Mouse (Mus musculus) midbrain, embryonic 13.5 days (tissue): ENCODE data around the gene Chd5. TPM values are rescaled to one million over a fixed set of nuclear protein-coding genes. Genes with fewer than 3 reads are reported as not detected.

Experiments
- ATAC-seq: fragments of 200-750 bp; cut with Nextera tagmentation; 2 replicates; pipeline ENCODE4 v1.8.0; 2017; ENCODE audit warnings: mild to moderate bottlenecking, moderate TSS enrichment, moderate library complexity
- H3K27ac ChIP-seq: fragments of 300-500 bp; sonication (generic); 2 replicates; pipeline ENCODE4 v1.5.1; 2015; ENCODE audit warnings: inconsistent platforms, mild to moderate bottlenecking, moderate library complexity
- H3K27me3 ChIP-seq: fragments of 300-500 bp; sonication (generic); 2 replicates; pipeline ENCODE4 v1.6.1; 2015; ENCODE audit warnings: mild to moderate bottlenecking, inconsistent platforms
- H3K36me3 ChIP-seq: fragments of 300-500 bp; sonication (generic); 2 replicates; pipeline ENCODE4 v1.6.1; 2015; ENCODE audit warnings: mild to moderate bottlenecking, inconsistent platforms
- H3K4me1 ChIP-seq: fragments of 300-500 bp; sonication (generic); replicated peaks from 2 replicates; pipeline ENCODE4 v1.6.1; 2015; ENCODE audit warnings: inconsistent platforms
- H3K4me2 ChIP-seq: fragments of 300-500 bp; sonication (generic); replicated peaks from 2 replicates; pipeline ENCODE4 v1.6.1; 2015; ENCODE audit warnings: moderate library complexity, mild to moderate bottlenecking, inconsistent platforms
- H3K4me3 ChIP-seq: fragments of 300-500 bp; sonication (generic); replicated peaks from 2 replicates; pipeline ENCODE4 v1.5.1; 2015; ENCODE audit warnings: mild to moderate bottlenecking, inconsistent platforms
- H3K9ac ChIP-seq: fragments of 300-500 bp; sonication (generic); replicated peaks from 2 replicates; pipeline ENCODE4 v1.6.1; 2015; ENCODE audit warnings: mild to moderate bottlenecking, inconsistent platforms
- H3K9me3 ChIP-seq: fragments of 300-500 bp; sonication (generic); 2 replicates; pipeline ENCODE4 v1.6.1; 2016; ENCODE audit warnings: mild to moderate bottlenecking, inconsistent platforms
- WGBS: fragments of 180-500 bp; shearing (Covaris S2); methylation state at CpG from one replicate; pipeline ENCODE4 v1.1.7; 2015; 5-methylcytosine and 5-hydroxymethylcytosine counted together
- polyA plus RNA-seq: library from polyadenylated mRNA; unstranded; fragments of >200 nt; fragmentation: Nextera tagmentation; extraction: Ambion mirVana; gene quantifications from 2 replicates; pipeline ENCODE4 v1.2.1, GENCODE M21; 2015

The Chd5 gene
- polyA plus RNA-seq, 1 experiment from 2014 or later: 32.1 TPM

DNA sequence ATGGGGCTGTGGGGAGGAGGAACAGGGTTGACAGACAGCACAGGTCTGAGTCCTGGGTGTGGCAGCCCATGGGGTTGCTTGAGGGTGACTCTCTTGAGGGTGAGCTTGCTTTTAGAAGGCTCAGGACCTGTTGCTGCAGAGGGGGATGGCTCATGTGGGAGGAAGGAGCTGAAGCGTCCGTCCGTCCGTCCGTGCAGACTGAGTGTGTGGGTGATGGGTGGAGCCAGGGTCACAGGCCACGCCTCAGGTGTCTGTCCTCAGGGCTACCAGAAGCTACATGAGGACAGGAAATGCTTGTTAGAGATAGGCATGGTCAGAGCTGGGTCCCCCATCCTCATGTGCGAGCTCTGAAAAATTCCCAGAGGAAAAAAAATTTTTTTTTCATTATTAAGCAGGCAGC, 6.2 kb downstream of the Chd5 start:
- WGBS: 68% methylated on average over 7 of the region's 7 CpGs
- Histone ChIP-seq H3K36me3 (no peaks in the 10 kb centered on the region), H3K4me2 (no peak overlapping the region), H3K27ac (no peak overlapping the region), H3K9ac (no peak overlapping the region), H3K9me3 (no peaks in the 10 kb centered on the region), H3K27me3 (peaks cover 43% of the 10 kb centered on the region), H3K4me1 (peaks cover 46% of the 10 kb centered on the region), H3K4me3 (no peak overlapping the region)
- no peak for ATAC-seq

GRCm38 (mm10) chr4:152345120-152345889, 6.9 kb downstream of the Chd5 start:
- H3K27me3 ChIP-seq: peaks cover 37% of the 10 kb centered on the region
- peak overlapping the region; percentile 44; the same call in 1 of the 2 replicates for H3K9ac ChIP-seq
- H3K4me3 ChIP-seq: no peak overlapping the region

GRCm38 (mm10) chr4:152349837-152350381, 11.5 kb downstream of the Chd5 start:
- Histone ChIP-seq H3K9me3 (no peaks in the 10 kb centered on the region), H3K27ac (peak overlapping the region; percentile 88), H3K4me2 (peak overlapping the region; percentile 53), H3K4me1 (peaks cover 40% of the 10 kb centered on the region), H3K27me3 (peaks cover 51% of the 10 kb centered on the region), H3K36me3 (peaks cover 5% of the 10 kb centered on the region; the same call in 1 of the 2 replicates), H3K9ac (peak overlapping the region; percentile 52), H3K4me3 (peak overlapping the region; percentile 22)
- 10% methylated on average over 16 of the region's 17 CpGs for WGBS
- peak; percentile 62 for ATAC-seq

More at GRCm38 (mm10) chr4:152345120-152345889, 6.9 kb downstream of the Chd5 start:
- Histone ChIP-seq H3K36me3 (no peaks in the 10 kb centered on the region), H3K9me3 (no peaks in the 10 kb centered on the region), H3K4me1 (peaks cover 46% of the 10 kb centered on the region), H3K27ac (no peak overlapping the region), H3K4me2 (no peak overlapping the region)
- WGBS: 60% methylated on average over 7 of the region's 7 CpGs
- ATAC-seq: no peak

GRCm38 (mm10) chr4:152350722-152351421, 12.4 kb downstream of the Chd5 start:
- peaks cover 51% of the 10 kb centered on the region for H3K27me3 ChIP-seq
- peak overlapping the region; percentile 88 for H3K27ac ChIP-seq
- WGBS: 41% methylated on average over 8 of the region's 8 CpGs
- H3K36me3 ChIP-seq: peaks cover 13% of the 10 kb centered on the region
- peak overlapping the region; percentile 39; the same call in 1 of the 2 replicates for H3K9ac ChIP-seq
- no peak overlapping the region for H3K4me3 ChIP-seq
- 0 out of 2 replicates have a peak, but pooled peaks have one; percentile 1 for ATAC-seq
- peak overlapping the region; percentile 53 for H3K4me2 ChIP-seq
- no peaks in the 10 kb centered on the region for H3K9me3 ChIP-seq
- peaks cover 37% of the 10 kb centered on the region for H3K4me1 ChIP-seq

- H3K4me2 ChIP-seq: peak overlapping the region; percentile 14
Observed at GRCm38 (mm10) chr4:152351422-152352305, 13.2 kb downstream of the Chd5 start.

GRCm38 (mm10) chr4:152353886-152354637, 15.6 kb downstream of the Chd5 start:
- peaks cover 25% of the 10 kb centered on the region for H3K36me3 ChIP-seq
- no peak overlapping the region for H3K4me3 ChIP-seq
- H3K9ac ChIP-seq: no peak overlapping the region
- H3K4me2 ChIP-seq: no peak overlapping the region
- peaks cover 37% of the 10 kb centered on the region for H3K27me3 ChIP-seq
- no peak overlapping the region for H3K27ac ChIP-seq
- peaks cover 29% of the 10 kb centered on the region for H3K4me1 ChIP-seq
- 81% methylated on average over 14 of the region's 14 CpGs for WGBS
- H3K9me3 ChIP-seq: no peaks in the 10 kb centered on the region
- ATAC-seq: no peak

More at GRCm38 (mm10) chr4:152351422-152352305, 13.2 kb downstream of the Chd5 start:
- WGBS: 16% methylated on average over 14 of the region's 14 CpGs
- H3K4me3 ChIP-seq: no peak overlapping the region
- peak; percentile 55 for ATAC-seq
- H3K4me1 ChIP-seq: peaks cover 37% of the 10 kb centered on the region
- peaks cover 18% of the 10 kb centered on the region for H3K36me3 ChIP-seq
- H3K9me3 ChIP-seq: no peaks in the 10 kb centered on the region
- peak overlapping the region; percentile 88 for H3K27ac ChIP-seq
- peaks cover 51% of the 10 kb centered on the region for H3K27me3 ChIP-seq
- no peak overlapping the region; the same call in 1 of the 2 replicates for H3K9ac ChIP-seq

- no peak overlapping the region for H3K4me2 ChIP-seq
- H3K36me3 ChIP-seq: peaks cover 25% of the 10 kb centered on the region
- H3K4me3 ChIP-seq: no peak overlapping the region
- ATAC-seq: no peak
- H3K4me1 ChIP-seq: peaks cover 17% of the 10 kb centered on the region
- no peak overlapping the region for H3K9ac ChIP-seq
- no peak overlapping the region for H3K27ac ChIP-seq
- 82% methylated on average over 7 of the region's 7 CpGs for WGBS
- peaks cover 51% of the 10 kb centered on the region for H3K27me3 ChIP-seq
- H3K9me3 ChIP-seq: no peaks in the 10 kb centered on the region
Observed at GRCm38 (mm10) chr4:152355672-152356071, 17.2 kb downstream of the Chd5 start.

- no peaks in the 10 kb centered on the region for H3K9me3 ChIP-seq
- 9% methylated on average over 9 of the region's 11 CpGs for WGBS
- no peak for ATAC-seq
- H3K4me3 ChIP-seq: no peak overlapping the region
- peaks cover 12% of the 10 kb centered on the region for H3K4me1 ChIP-seq
- no peak overlapping the region for H3K27ac ChIP-seq
- H3K27me3 ChIP-seq: peaks cover 44% of the 10 kb centered on the region
- peaks cover 28% of the 10 kb centered on the region for H3K36me3 ChIP-seq
- no peak overlapping the region for H3K9ac ChIP-seq
- H3K4me2 ChIP-seq: no peak overlapping the region
Observed at GRCm38 (mm10) chr4:152359700-152360099, 21.2 kb downstream of the Chd5 start.

DNA sequence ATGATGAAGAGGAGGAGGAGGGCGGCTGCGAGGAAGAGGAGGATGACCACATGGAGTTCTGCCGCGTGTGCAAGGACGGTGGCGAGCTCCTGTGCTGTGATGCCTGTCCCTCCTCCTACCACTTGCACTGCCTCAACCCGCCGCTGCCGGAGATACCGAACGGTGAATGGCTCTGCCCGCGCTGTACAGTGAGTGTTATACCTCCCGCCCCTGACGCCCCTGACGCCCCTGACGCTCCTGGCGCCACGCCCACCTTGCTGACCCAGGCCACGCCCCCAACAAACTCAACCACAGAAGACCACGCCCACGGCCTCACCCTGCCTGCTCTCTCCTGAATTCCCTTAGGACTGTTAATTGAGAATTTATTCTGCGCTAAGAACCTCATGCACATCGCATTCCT, 22.4 kb downstream of the Chd5 start:
- Histone ChIP-seq H3K27ac (no peak overlapping the region), H3K36me3 (peaks cover 18% of the 10 kb centered on the region), H3K4me3 (peak overlapping the region; percentile 8; the same call in 1 of the 2 replicates), H3K4me1 (peaks cover 23% of the 10 kb centered on the region), H3K4me2 (peak overlapping the region; percentile 39), H3K27me3 (peaks cover 44% of the 10 kb centered on the region), H3K9me3 (no peaks in the 10 kb centered on the region), H3K9ac (no peak overlapping the region; the same call in 1 of the 2 replicates)
- ATAC-seq: peak; percentile 62; the same call in 1 of the 2 replicates
- 2% methylated on average over 24 of the region's 24 CpGs for WGBS

GRCm38 (mm10) chr4:152362180-152362579, 23.7 kb downstream of the Chd5 start:
- Histone ChIP-seq H3K27ac (no peak overlapping the region), H3K4me1 (peaks cover 26% of the 10 kb centered on the region), H3K9me3 (no peaks in the 10 kb centered on the region), H3K4me2 (no peak overlapping the region), H3K36me3 (peaks cover 15% of the 10 kb centered on the region), H3K27me3 (peaks cover 44% of the 10 kb centered on the region), H3K4me3 (no peak overlapping the region), H3K9ac (no peak overlapping the region)
- 81% methylated on average over 9 of the region's 9 CpGs for WGBS
- no peak for ATAC-seq
